Mouse (Mus musculus) lung, adult 2 months (tissue): ENCODE measurements at regions not wholly inside any gene's neighbourhood (a gene's known extent, or its start where the extent isn't known, plus 50 kb on each side); places are given as distances from the start of the nearest gene placed in this dataset.

Source experiments
- CTCF ChIP-seq: fragments of 200-500 bp; IDR thresholded peaks from 2 replicates; pipeline ENCODE4 v1.5.1; 2011; ENCODE audit warnings: mild to moderate bottlenecking, low read length, control low read depth; ENCODE audit not compliant: insufficient read depth
- POLR2A ChIP-seq: fragments of 200-500 bp; IDR thresholded peaks from 2 replicates; pipeline ENCODE4 v1.6.1; 2011; ENCODE audit warnings: low read depth, mild to moderate bottlenecking, control low read depth, low read length, borderline replicate concordance; ENCODE audit errors: extremely low read depth

DNA sequence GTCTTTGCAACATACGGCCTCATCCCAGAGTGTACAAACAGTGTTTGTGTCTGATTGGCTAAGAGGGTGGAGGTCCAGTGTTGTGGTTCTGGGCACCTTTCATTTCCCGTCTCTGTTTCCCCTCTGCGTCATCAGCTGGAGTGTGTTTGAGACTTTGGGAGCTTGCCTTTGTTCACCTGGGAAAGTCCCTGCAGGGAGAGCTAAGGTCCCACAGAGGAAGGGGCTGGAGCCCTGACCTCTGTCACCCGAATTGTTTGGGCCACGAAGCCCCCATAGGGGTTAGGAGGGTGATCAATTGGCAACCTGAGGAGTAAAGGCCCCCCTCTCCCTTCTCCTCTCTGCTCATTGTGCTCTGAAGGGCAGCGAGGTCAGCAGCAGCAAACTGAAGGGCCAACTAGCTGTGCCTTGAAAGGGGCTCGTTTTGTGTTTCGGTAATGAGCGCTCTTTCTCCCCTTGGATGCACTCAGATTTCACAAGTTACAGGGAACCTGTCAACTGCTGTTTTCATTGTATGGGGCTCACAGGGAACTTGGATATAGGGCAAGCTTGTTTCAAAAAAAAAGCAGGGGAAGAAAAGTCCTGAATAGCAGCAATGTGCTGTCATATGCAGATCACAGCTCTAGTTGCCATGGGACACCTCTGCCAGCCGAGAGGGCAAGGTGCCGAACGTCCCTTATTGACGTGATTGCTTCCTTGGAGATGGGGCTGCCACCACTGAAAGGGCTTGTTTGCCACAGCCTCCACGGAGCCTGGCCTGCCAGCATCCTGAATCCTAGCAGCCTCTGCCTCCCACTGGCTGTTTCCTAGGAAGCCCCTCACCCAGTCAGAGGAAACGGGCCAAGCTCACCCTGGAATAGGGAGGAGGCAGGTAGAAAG, 201.7 kb downstream of the Zfp36l1 start:
- no peak for TF ChIP-seq CTCF
- TF ChIP-seq POLR2A: no peak
